Mouse (Mus musculus) urinary bladder, postnatal 10 days (tissue): ENCODE measurements around the gene Polr2j.

Experiments used
- DNase-seq: peaks from one replicate; pipeline ENCODE4 v3.0.0; 2022; ENCODE audit warnings: low spot score

The Polr2j gene

GRCm38 (mm10) chr5:136167296-136167695 is 50.9 kb downstream of the Polr2j start:
- no peak for DNase-seq

- DNase-seq = no peak
Measured at GRCm38 (mm10) chr5:136168071-136168470, 51.6 kb downstream of the Polr2j start.

GRCm38 (mm10) chr5:136169626-136170511 is 53.4 kb downstream of the Polr2j start:
- no peak for DNase-seq

- DNase-seq = peak; percentile 29
Measured at GRCm38 (mm10) chr5:136170512-136171362, 54.3 kb downstream of the Polr2j start, which contains the start of gene Orai2. Orai2 (minus strand) TSS chr5:136170713.

- DNase-seq = no peak
Measured at GRCm38 (mm10) chr5:136171363-136172341, 55.2 kb downstream of the Polr2j start.
